Mouse (Mus musculus) ES-Bruce4 (cell line): Measurements from ENCODE around the gene Magoh.

Experiments
- CTCF ChIP-seq: IDR thresholded peaks from one replicate; pipeline ENCODE4 v1.8.1; 2011; ENCODE audit warnings: low read depth, low read length
- EP300 ChIP-seq: IDR thresholded peaks from 2 replicates; pipeline ENCODE4 v1.6.1; 2011; ENCODE audit warnings: low read depth, low read length; ENCODE audit not compliant: insufficient read depth
- POLR2A ChIP-seq: IDR thresholded peaks from one replicate; pipeline ENCODE4 v1.8.1; 2011; ENCODE audit warnings: low read length; ENCODE audit not compliant: insufficient read depth

GRCm38 (mm10) chr4:107836758-107837157, 42.8 kb upstream of the Magoh start:
- no peak for TF ChIP-seq CTCF
- TF ChIP-seq POLR2A = no peak
- no peak for TF ChIP-seq EP300
